Mouse (Mus musculus): ENCODE measurements at regions not wholly inside any gene's neighbourhood (a gene's known extent, or its start where the extent isn't known, plus 50 kb on each side); places are given as distances from the start of the nearest gene placed in this dataset.

- TF ChIP-seq ZNF384 (IDR thresholded peaks at IDR 0.05; ENCODE audit: low read depth, low read length) (no peak), EP300 (IDR thresholded peaks at IDR 0.05; ENCODE audit: low read depth in 1 of 2, low read length in 2 of 2) (no peak), CHD2 (IDR thresholded peaks at IDR 0.05; ENCODE audit: low read length) (no peak), POLR2A (IDR thresholded peaks at IDR 0.05; ENCODE audit: control insufficient read depth in 1 of 2, insufficient read depth in 1 of 2, low read depth in 1 of 2, low read length in 2 of 2, poor library complexity in 1 of 2) (no peak), KAT2A (conservative IDR thresholded peaks at IDR 0.05; ENCODE audit: low read depth, low read length) (no peak), CTCF (IDR thresholded peaks at IDR 0.05 in 2 of 3, conservative IDR thresholded peaks at IDR 0.05 in 1 of 3; ENCODE audit: control insufficient read depth in 1 of 3, insufficient read depth in 1 of 3, low read depth in 2 of 3, low read length in 3 of 3, poor library complexity in 1 of 3, severe bottlenecking in 1 of 3) (no peak), MXI1 (IDR thresholded peaks at IDR 0.05; ENCODE audit: low read depth, low read length) (no peak), SMC3 (IDR thresholded peaks at IDR 0.05; ENCODE audit: low read depth, low read length) (no peak), GATA1 (IDR thresholded peaks at IDR 0.05; ENCODE audit: low read depth, low read length) (no peak), POLR2AphosphoS5 (IDR thresholded peaks at IDR 0.05; ENCODE audit: borderline replicate concordance, low read depth, low read length) (no peak), TCF12 (IDR thresholded peaks at IDR 0.05; ENCODE audit: low read depth, low read length) (no peak), MAZ (IDR thresholded peaks at IDR 0.05; ENCODE audit: low read depth, low read length) (no peak)
Observed at GRCm38 (mm10) chr15:93133379-93133778, 141.6 kb downstream of the Gxylt1 start.
